Mouse (Mus musculus) liver, embryonic 11.5 days (tissue): ENCODE results near the gene Rpusd1. TPM values are rescaled to one million over a fixed set of nuclear protein-coding genes. Genes with fewer than 3 reads are reported as not detected.
A peak's percentile ranks its signal among the peaks of the same experiment; 100 is the strongest.

Experiments
- ATAC-seq: fragments of 200-750 bp; cut with Nextera tagmentation; replicated peaks from 2 replicates; pipeline ENCODE4 v1.8.0; 2017; ENCODE audit warnings: moderate number of reproducible peaks, mild to moderate bottlenecking, moderate TSS enrichment, moderate library complexity; ENCODE audit not compliant: low FRiP score
- DNase-seq: peaks from one replicate; pipeline ENCODE4 v3.0.0-alpha.2; 2017; ENCODE audit warnings: low spot score
- H3K27ac ChIP-seq: fragments of 300-500 bp; sonication (generic); 2 replicates; pipeline ENCODE4 v1.5.1; 2014; ENCODE audit warnings: mild to moderate bottlenecking, low read depth, low read length, control low read depth
- H3K27me3 ChIP-seq: fragments of 300-500 bp; sonication (generic); replicated peaks from 2 replicates; pipeline ENCODE4 v1.6.1; 2014; ENCODE audit warnings: low read length, mixed read lengths; ENCODE audit not compliant: control insufficient read depth, insufficient read depth
- H3K36me3 ChIP-seq: fragments of 300-500 bp; sonication (generic); 2 replicates; pipeline ENCODE4 v1.6.1; 2014; ENCODE audit warnings: mild to moderate bottlenecking, low read length, moderate library complexity, mixed read lengths; ENCODE audit not compliant: control insufficient read depth, insufficient read depth
- H3K4me1 ChIP-seq: fragments of 300-500 bp; sonication (generic); replicated peaks from 2 replicates; pipeline ENCODE4 v1.6.1; 2014; ENCODE audit warnings: low read length, mixed read lengths; ENCODE audit not compliant: control insufficient read depth, insufficient read depth
- H3K4me2 ChIP-seq: fragments of 300-500 bp; sonication (generic); 2 replicates; pipeline ENCODE4 v1.6.1; 2014; ENCODE audit warnings: mild to moderate bottlenecking, control low read depth, moderate library complexity
- H3K4me3 ChIP-seq: fragments of 300-500 bp; sonication (generic); 2 replicates; pipeline ENCODE4 v1.5.1; 2014; ENCODE audit warnings: low read depth, low read length, control low read depth
- H3K9ac ChIP-seq: fragments of 300-500 bp; sonication (generic); 2 replicates; pipeline ENCODE4 v1.6.1; 2014; ENCODE audit warnings: low read depth, low read length, control low read depth
- H3K9me3 ChIP-seq: fragments of 300-500 bp; sonication (generic); 2 replicates; pipeline ENCODE4 v1.6.1; 2016; ENCODE audit warnings: low read length, inconsistent platforms, mixed read lengths; ENCODE audit not compliant: control insufficient read depth
- WGBS: fragments of 180-500 bp; shearing (Covaris S2); extraction: QIAGEN DNeasy Blood & Tissue Kit; methylation state at CpG from one replicate; pipeline ENCODE4 v1.1.7; 2014; 5-methylcytosine and 5-hydroxymethylcytosine counted together
- polyA plus RNA-seq: library from polyadenylated mRNA; unstranded; fragments of >200 nt; fragmentation: Nextera tagmentation; extraction: Ambion mirVana; gene quantifications from 2 replicates; pipeline ENCODE4 v1.2.1, GENCODE M21; 2014

The Rpusd1 gene
- polyA plus RNA-seq: 16.6 and 17.5 TPM in 2 replicates

- H3K4me3 ChIP-seq: peak within 1 kb of the TSS; percentile 79
- ATAC-seq (peak; percentile 99), DNase-seq (peak; percentile 96)
- H3K9me3 ChIP-seq: no peaks in the 10 kb centered on the region
- peaks cover 18% of the 10 kb centered on the region; the same call in 1 of the 2 replicates for H3K36me3 ChIP-seq
- H3K4me1 ChIP-seq: peaks cover 14% of the 10 kb centered on the region
- 1% methylated on average over 37 of the region's 37 CpGs for WGBS
- peak within 1 kb of the TSS; percentile 85 for H3K4me2 ChIP-seq
- H3K27me3 ChIP-seq: no peaks in the 10 kb centered on the region
- H3K27ac ChIP-seq: no peak within 1 kb of the TSS
- H3K9ac ChIP-seq: peak within 1 kb of the TSS; percentile 84
Measured at GRCm38 (mm10) chr17:25727265-25728008, at the start of gene Rpusd1, which contains the start of gene Chtf18. Rpusd1 (plus strand) TSS chr17:25727670. Chtf18 (minus strand) TSS chr17:25727419.

GRCm38 (mm10) chr17:25677969-25678368 is 49.5 kb upstream of the Rpusd1 start:
- ATAC-seq (no peak), DNase-seq (no peak)
- H3K4me3 ChIP-seq: no peak overlapping the region
- no peaks in the 10 kb centered on the region for H3K27me3 ChIP-seq
- no peaks in the 10 kb centered on the region for H3K4me1 ChIP-seq
- no peak overlapping the region for H3K4me2 ChIP-seq
- H3K36me3 ChIP-seq: no peaks in the 10 kb centered on the region
- no peak overlapping the region for H3K9ac ChIP-seq
- no peak overlapping the region for H3K27ac ChIP-seq
- 52% methylated on average over 6 of the region's 6 CpGs for WGBS
- H3K9me3 ChIP-seq: no peaks in the 10 kb centered on the region

- Histone ChIP-seq H3K9me3 (no peaks in the 10 kb centered on the region), H3K27ac (no peak overlapping the region), H3K36me3 (no peaks in the 10 kb centered on the region), H3K27me3 (0 out of 2 replicates have a peak, but pooled peaks cover 2% of the 10 kb centered on the region), H3K4me1 (no peaks in the 10 kb centered on the region), H3K9ac (no peak overlapping the region), H3K4me3 (no peak overlapping the region), H3K4me2 (no peak overlapping the region)
- WGBS: 27% methylated on average over 5 of the region's 5 CpGs
- ATAC-seq: no peak
- no peak for DNase-seq
Measured at GRCm38 (mm10) chr17:25679818-25680217, 47.7 kb upstream of the Rpusd1 start.

- Histone ChIP-seq H3K27me3 (peaks cover 3% of the 10 kb centered on the region; the same call in 1 of the 2 replicates), H3K9ac (no peak overlapping the region), H3K4me2 (no peak overlapping the region), H3K36me3 (no peaks in the 10 kb centered on the region), H3K4me1 (no peaks in the 10 kb centered on the region), H3K27ac (no peak overlapping the region), H3K9me3 (no peaks in the 10 kb centered on the region), H3K4me3 (no peak overlapping the region)
- no peak for DNase-seq
- 74% methylated on average over 4 of the region's 4 CpGs for WGBS
- no peak for ATAC-seq
Measured at GRCm38 (mm10) chr17:25681636-25682035, 45.8 kb upstream of the Rpusd1 start.

- H3K27ac ChIP-seq: no peak overlapping the region
- no peak overlapping the region for H3K9ac ChIP-seq
- DNase-seq (no peak), ATAC-seq (no peak)
- no peaks in the 10 kb centered on the region for H3K9me3 ChIP-seq
- H3K4me1 ChIP-seq: no peaks in the 10 kb centered on the region
- H3K27me3 ChIP-seq: peaks cover 10% of the 10 kb centered on the region; the same call in 1 of the 2 replicates
- WGBS: 35% methylated on average over 7 of the region's 7 CpGs
- H3K4me2 ChIP-seq: no peak overlapping the region
- H3K36me3 ChIP-seq: no peaks in the 10 kb centered on the region
- H3K4me3 ChIP-seq: no peak overlapping the region
Measured at GRCm38 (mm10) chr17:25686323-25686722, 41.1 kb upstream of the Rpusd1 start.

GRCm38 (mm10) chr17:25688922-25689321 is 38.5 kb upstream of the Rpusd1 start:
- 67% methylated on average over 4 of the region's 4 CpGs for whole genome bisulfite sequencing
- H3K4me2 ChIP-seq: no peak overlapping the region
- peaks cover 10% of the 10 kb centered on the region; the same call in 1 of the 2 replicates for H3K27me3 ChIP-seq
- no peaks in the 10 kb centered on the region for H3K4me1 ChIP-seq
- ATAC-seq (no peak), DNase-seq (no peak)
- no peaks in the 10 kb centered on the region for H3K9me3 ChIP-seq
- H3K4me3 ChIP-seq: no peak overlapping the region
- no peak overlapping the region for H3K9ac ChIP-seq
- no peaks in the 10 kb centered on the region for H3K36me3 ChIP-seq
- H3K27ac ChIP-seq: no peak overlapping the region

GRCm38 (mm10) chr17:25696263-25696662 is 31.2 kb upstream of the Rpusd1 start:
- 36% methylated on average over 1 of the region's 1 CpGs for WGBS
- no peaks in the 10 kb centered on the region for H3K36me3 ChIP-seq
- H3K4me3 ChIP-seq: no peak overlapping the region
- H3K27me3 ChIP-seq: no peaks in the 10 kb centered on the region
- no peak for DNase-seq
- H3K9ac ChIP-seq: no peak overlapping the region
- no peak overlapping the region for H3K4me2 ChIP-seq
- H3K27ac ChIP-seq: no peak overlapping the region
- H3K4me1 ChIP-seq: no peaks in the 10 kb centered on the region
- ATAC-seq: no peak
- no peaks in the 10 kb centered on the region for H3K9me3 ChIP-seq

- Histone ChIP-seq H3K27me3 (no peaks in the 10 kb centered on the region), H3K4me1 (no peaks in the 10 kb centered on the region), H3K36me3 (no peaks in the 10 kb centered on the region), H3K4me3 (no peak overlapping the region), H3K9me3 (no peaks in the 10 kb centered on the region), H3K4me2 (no peak overlapping the region), H3K27ac (no peak overlapping the region), H3K9ac (no peak overlapping the region)
- no peak for ATAC-seq
- WGBS: 16% methylated on average over 7 of the region's 7 CpGs
- DNase-seq: peak; percentile 49
Measured at GRCm38 (mm10) chr17:25698446-25698845, 29.0 kb upstream of the Rpusd1 start.
